Mouse (Mus musculus): Measurements from ENCODE around the gene Gm10139. TPM values are rescaled to one million over a fixed set of nuclear protein-coding genes. Genes with fewer than 3 reads are reported as not detected.

Gm10139 gene
- total RNA-seq (2023): not detected

DNA sequence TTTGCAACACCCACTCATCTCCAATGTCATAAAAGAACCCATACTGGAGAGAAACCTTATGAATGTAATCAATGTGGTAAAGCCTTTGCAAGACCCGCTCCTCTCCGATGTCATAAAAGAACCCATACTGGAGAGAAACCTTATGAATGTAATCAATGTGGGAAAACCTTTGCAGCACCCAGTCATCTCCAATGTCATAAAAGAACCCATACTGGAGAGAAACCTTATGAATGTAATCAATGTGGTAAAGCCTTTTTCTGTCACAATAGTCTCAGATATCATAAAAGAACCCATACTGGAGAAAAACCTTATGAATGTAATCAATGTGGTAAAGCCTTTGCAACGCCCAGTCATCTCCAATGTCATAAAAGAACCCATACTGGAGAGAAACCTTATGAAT lies at the start of gene Gm10139:
TSS of gene Gm10139 (plus strand) at position 301 of the 400 bp plus-strand sequence.

Other genes starting within 250 kb of the Gm10139 start
- 10 to 100 TPM; 14.0 to 16.0 TPM for gene Zfp369, start 233.9 kb upstream of the Gm10139 start, total RNA-seq (2023)

All from neutrophil, adult 83 days (primary cell).